Mouse (Mus musculus): Measurements from ENCODE around the gene Gabrb1. TPM values are rescaled to one million over a fixed set of nuclear protein-coding genes. Genes with fewer than 3 reads are reported as not detected.

The Gabrb1 gene
- total and polyA plus RNA-seq, 3 experiments = 0.03 TPM; not detected in 2

DNA sequence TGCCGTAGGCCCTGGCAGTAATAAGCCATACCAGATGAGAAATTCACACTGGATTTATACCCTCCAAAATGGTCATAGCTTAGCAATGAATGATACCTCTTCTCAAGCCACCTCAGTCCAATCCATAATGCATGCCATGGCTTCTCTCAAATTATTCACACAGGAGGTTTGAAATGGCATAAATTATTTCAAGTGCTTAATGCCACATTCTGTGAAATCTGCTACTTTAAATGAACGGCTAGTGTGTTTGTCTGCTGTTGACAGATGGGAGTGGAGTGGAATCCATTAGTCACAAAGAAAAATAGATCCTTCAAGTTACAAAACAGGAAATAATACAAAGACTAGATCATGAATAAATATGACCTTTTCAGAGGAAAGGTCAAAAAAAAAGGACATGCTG lies 272.1 kb downstream of the Gabrb1 start:
- Histone ChIP-seq H3K27ac (ENCODE audit: control insufficient read depth, low read depth, low read length) (no peak overlapping the region), H3K4me1 (ENCODE audit: control insufficient read depth in 1 of 2, insufficient read depth in 2 of 2, low read length in 2 of 2) (no peaks in the 10 kb centered on the region), H3K79me2 (ENCODE audit: control insufficient read depth, insufficient read depth, low read length, poor library complexity) (no peaks in the 10 kb centered on the region), H3K4me3 (ENCODE audit: control insufficient read depth in 1 of 2, insufficient read depth in 1 of 2, low read depth in 2 of 2, low read length in 2 of 2) (no peak overlapping the region), H3K27me3 (ENCODE audit: control insufficient read depth in 1 of 2, insufficient read depth in 2 of 2, low read length in 2 of 2) (no peaks in the 10 kb centered on the region), H3K36me3 (ENCODE audit: control insufficient read depth in 1 of 2, insufficient read depth in 2 of 2, low read length in 2 of 2) (no peaks in the 10 kb centered on the region), H3K9ac (ENCODE audit: control insufficient read depth, low read depth, low read length, poor library complexity, severe bottlenecking) (no peak overlapping the region), H3K9me3 (replicated peaks; ENCODE audit: insufficient read depth, low read length) (no peaks in the 10 kb centered on the region)
- no peak for DNase-seq (ENCODE audit: low read depth, low spot score)
- no peak for TF ChIP-seq TCF12 (IDR thresholded peaks at IDR 0.05; ENCODE audit: low read depth, low read length)
- no peak for TF ChIP-seq MAZ (IDR thresholded peaks at IDR 0.05; ENCODE audit: low read depth, low read length)
- TF ChIP-seq MAFK (IDR thresholded peaks at IDR 0.05; ENCODE audit: borderline replicate concordance, low read depth, low read length) = no peak
- TF ChIP-seq ELF1 (IDR thresholded peaks at IDR 0.05; ENCODE audit: low read depth, low read length) = no peak
- TF ChIP-seq TBP (IDR thresholded peaks at IDR 0.05; ENCODE audit: low read depth, low read length) = no peak
- TF ChIP-seq SIN3A (IDR thresholded peaks at IDR 0.05; ENCODE audit: low read length) = no peak

DNA sequence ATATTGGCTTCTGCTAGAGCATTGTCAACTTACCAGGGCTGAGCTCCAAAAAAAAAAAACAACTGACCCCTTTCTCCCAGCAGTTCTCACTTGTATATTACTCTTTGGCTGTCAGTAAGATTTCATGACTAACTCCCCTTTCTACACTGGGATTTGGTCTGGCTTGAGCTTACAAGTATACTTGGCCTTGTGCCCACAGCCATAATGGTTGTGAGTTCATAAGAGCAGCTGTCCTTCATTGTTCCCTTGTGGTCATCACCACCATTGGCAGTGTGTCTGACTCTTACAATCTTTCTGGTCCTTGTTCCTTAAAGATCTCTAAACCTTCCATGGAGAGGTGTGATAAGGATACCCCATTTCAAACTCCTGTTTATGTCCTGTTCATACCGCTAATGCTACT lies 293.5 kb downstream of the Gabrb1 start:
- TF ChIP-seq TBP (IDR thresholded peaks at IDR 0.05; ENCODE audit: low read depth, low read length) = no peak
- TF ChIP-seq EP300 (IDR thresholded peaks at IDR 0.05; ENCODE audit: low read depth in 1 of 2, low read length in 2 of 2) = no peak
- TF ChIP-seq SMC3 (IDR thresholded peaks at IDR 0.05; ENCODE audit: low read depth, low read length) = no peak
- no peak for TF ChIP-seq POLR2A (IDR thresholded peaks at IDR 0.05; ENCODE audit: control insufficient read depth in 1 of 2, insufficient read depth in 1 of 2, low read depth in 1 of 2, low read length in 2 of 2, poor library complexity in 1 of 2)
- TF ChIP-seq RAD21 (IDR thresholded peaks at IDR 0.05; ENCODE audit: low read depth, low read length) = no peak
- TF ChIP-seq HCFC1 (IDR thresholded peaks at IDR 0.05; ENCODE audit: low read depth, low read length) = no peak
- no peak for TF ChIP-seq KAT2A (conservative IDR thresholded peaks at IDR 0.05; ENCODE audit: low read depth, low read length)
- no peak for TF ChIP-seq NELFE (IDR thresholded peaks at IDR 0.05; ENCODE audit: low read depth, low read length)
- no peak for TF ChIP-seq POLR2AphosphoS5 (IDR thresholded peaks at IDR 0.05; ENCODE audit: borderline replicate concordance, low read depth, low read length)
- TF ChIP-seq USF2 (IDR thresholded peaks at IDR 0.05; ENCODE audit: borderline replicate concordance in 1 of 2, insufficient read depth in 1 of 2, low read depth in 1 of 2, low read length in 2 of 2) = no peak
- TF ChIP-seq POLR2AphosphoS2 (IDR thresholded peaks at IDR 0.05; ENCODE audit: low read length) = no peak
- TF ChIP-seq MAX (IDR thresholded peaks at IDR 0.05; ENCODE audit: low read length) = no peak
- no peak for TF ChIP-seq ZKSCAN1 (IDR thresholded peaks at IDR 0.05; ENCODE audit: low read depth, low read length)
- TF ChIP-seq MEF2A (IDR thresholded peaks at IDR 0.05; ENCODE audit: extremely low read depth, insufficient replicate concordance, low read depth, low read length, poor library complexity, severe bottlenecking) = no peak
- TF ChIP-seq BHLHE40 (IDR thresholded peaks at IDR 0.05; ENCODE audit: borderline replicate concordance, low read depth, low read length) = no peak
- TF ChIP-seq ZNF384 (IDR thresholded peaks at IDR 0.05; ENCODE audit: low read depth, low read length) = no peak
- TF ChIP-seq MYC (IDR thresholded peaks at IDR 0.05; ENCODE audit: low read depth, low read length) = no peak
- TF ChIP-seq RCOR1 (IDR thresholded peaks at IDR 0.05; ENCODE audit: low read depth, low read length) = no peak
- no peak for TF ChIP-seq CHD2 (IDR thresholded peaks at IDR 0.05; ENCODE audit: low read length)
- Histone ChIP-seq H3K9ac (ENCODE audit: control insufficient read depth, low read depth, low read length, poor library complexity, severe bottlenecking) (no peak overlapping the region), H3K9me3 (replicated peaks; ENCODE audit: insufficient read depth, low read length) (no peaks in the 10 kb centered on the region), H3K4me1 (ENCODE audit: control insufficient read depth in 1 of 2, insufficient read depth in 2 of 2, low read length in 2 of 2) (no peaks in the 10 kb centered on the region), H3K27ac (ENCODE audit: control insufficient read depth, low read depth, low read length) (no peak overlapping the region), H3K4me3 (ENCODE audit: control insufficient read depth in 1 of 2, insufficient read depth in 1 of 2, low read depth in 2 of 2, low read length in 2 of 2) (no peak overlapping the region), H3K36me3 (ENCODE audit: control insufficient read depth in 1 of 2, insufficient read depth in 2 of 2, low read length in 2 of 2) (no peaks in the 10 kb centered on the region), H3K27me3 (ENCODE audit: control insufficient read depth in 1 of 2, insufficient read depth in 2 of 2, low read length in 2 of 2) (no peaks in the 10 kb centered on the region), H3K79me2 (ENCODE audit: control insufficient read depth, insufficient read depth, low read length, poor library complexity) (no peaks in the 10 kb centered on the region)
- DNase-seq (ENCODE audit: low read depth, low spot score) = no peak

Data from MEL (cell line).